Mouse (Mus musculus): ENCODE results near the gene Rcan1.

The Rcan1 gene

DNA sequence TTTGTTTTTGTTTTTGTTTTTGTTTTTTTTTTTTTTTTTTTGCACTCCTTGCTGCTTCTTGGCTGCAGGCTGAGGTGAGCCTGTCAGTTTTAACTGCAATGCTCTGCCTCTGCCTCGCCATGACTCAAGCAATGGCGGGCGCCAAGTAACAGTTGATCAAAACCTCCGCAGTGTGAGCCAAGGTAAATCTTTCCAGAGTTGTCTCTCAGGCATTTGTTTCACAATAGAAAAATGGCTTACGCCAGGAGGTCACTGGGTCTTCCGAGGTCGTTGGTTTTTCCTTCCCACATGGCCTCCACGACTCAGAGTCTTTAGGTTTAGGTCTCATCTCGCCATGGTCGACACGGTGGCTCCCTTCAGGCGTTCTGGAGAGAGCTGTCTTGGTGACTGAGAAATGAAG is 117.4 kb downstream of the Rcan1 start:
- DNase-seq (ENCODE audit: inconsistent ontology term) = no peak

DNA sequence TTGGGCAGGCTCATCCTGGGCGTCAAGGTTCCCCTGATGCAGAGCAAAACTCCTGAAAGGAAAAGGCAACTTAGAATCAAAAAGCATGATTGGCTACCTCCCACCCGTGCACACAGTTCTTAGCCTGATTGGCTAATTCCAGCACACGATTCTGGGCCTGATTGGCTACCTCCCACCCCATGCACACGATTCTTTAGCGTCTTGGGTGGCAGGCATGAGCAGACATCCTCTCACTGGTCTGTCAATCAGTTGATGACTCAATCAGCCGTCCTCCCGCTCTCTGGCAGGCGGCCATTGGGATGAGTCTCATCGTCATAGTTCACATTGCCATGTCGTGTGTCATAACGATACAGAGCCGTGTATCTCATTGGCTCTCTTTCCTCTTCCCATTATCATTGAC is 121.7 kb downstream of the Rcan1 start:
- peak; percentile 95 for DNase-seq (ENCODE audit: inconsistent ontology term)

DNA sequence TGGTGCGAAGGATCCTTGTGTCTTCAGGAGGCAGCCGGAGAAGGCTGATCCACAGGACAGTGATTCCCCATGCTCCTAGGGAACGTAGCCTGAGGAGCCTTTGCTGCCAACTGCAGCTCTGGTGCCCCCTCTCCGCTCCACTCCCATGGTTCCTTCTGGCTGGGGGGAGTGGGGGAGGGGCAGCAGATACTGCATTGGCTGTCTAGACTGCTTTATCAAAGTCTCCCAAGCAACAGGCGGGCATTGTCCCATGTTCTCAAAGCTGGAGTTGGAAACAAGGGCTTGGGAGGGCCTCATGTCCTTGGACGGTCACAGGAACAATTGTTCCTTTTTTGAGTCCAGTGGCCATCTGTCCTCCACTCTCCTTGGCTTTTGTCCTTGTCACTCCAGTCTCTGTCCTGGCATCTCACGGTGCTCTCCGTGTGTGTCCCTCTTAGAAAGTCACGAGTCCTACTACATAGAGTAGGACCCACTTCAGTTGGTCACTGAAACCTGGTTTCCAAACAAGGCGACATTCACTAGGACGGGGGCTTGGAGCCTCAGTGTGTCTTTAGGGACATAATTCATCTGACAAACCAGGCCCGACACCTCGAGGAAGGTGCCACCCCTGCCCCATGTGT is 124.3 kb downstream of the Rcan1 start:
- no peak for DNase-seq (ENCODE audit: inconsistent ontology term)

DNA sequence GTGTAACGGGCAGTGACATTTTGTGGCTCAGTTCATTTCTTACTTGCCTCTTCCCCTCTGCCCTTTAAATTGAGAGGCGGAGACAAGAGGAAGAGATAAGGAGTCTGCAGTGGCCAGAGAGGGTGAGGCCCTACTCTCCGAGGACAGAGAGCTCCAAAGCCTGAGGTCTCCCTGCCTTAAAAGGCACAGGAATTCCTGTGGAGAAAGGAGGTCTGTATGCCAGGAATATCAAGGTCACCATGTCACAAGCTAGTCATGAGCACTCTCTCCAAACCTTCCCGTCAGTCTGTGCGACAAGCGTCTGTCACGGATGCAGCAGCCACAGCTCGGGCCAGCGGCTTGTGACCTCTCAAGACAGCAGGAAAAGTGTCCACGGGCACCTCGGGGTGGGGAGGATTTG is 125.5 kb downstream of the Rcan1 start:
- no peak for DNase-seq (ENCODE audit: inconsistent ontology term)
